Mouse (Mus musculus): ENCODE results near the gene Gon4l. TPM values are rescaled to one million over a fixed set of nuclear protein-coding genes. Genes with fewer than 3 reads are reported as not detected.
A peak's percentile ranks its signal among the peaks of the same experiment; 100 is the strongest.
"Not testable (repeated sequence)": the region's sequence is repeated elsewhere in the genome, so short reads cannot be mapped to it uniquely, and the experiment has no call there.

Gon4l gene
- polyA plus RNA-seq (2015; fragmentation: Nextera tagmentation; extraction: Ambion mirVana), result 11.8 and 12.3 TPM in 2 replicates

GRCm38 (mm10) chr3:88834951-88835491 lies at the start of gene Gon4l:
TSS of gene Gon4l (plus strand) at chr3:88835231.
- peak within 1 kb of the TSS; percentile 80 for H3K27ac ChIP-seq (replicated peaks)
- not testable (repeated sequence) for H3K9me3 ChIP-seq (replicated peaks); H3K4me1 ChIP-seq; H3K36me3 ChIP-seq; H3K27me3 ChIP-seq (replicated peaks)
- ATAC-seq (ENCODE audit: low FRiP score), result peak; percentile 52
- 2% methylated on average over 32 of the region's 39 CpGs for WGBS
- H3K9ac ChIP-seq (replicated peaks), result 0 out of 2 replicates have a peak within 1 kb of the TSS, but pooled peaks have one; percentile 37
- H3K4me3 ChIP-seq (replicated peaks), result peak within 1 kb of the TSS; percentile 40
- peak within 1 kb of the TSS; percentile 53 for H3K4me2 ChIP-seq

GRCm38 (mm10) chr3:88786323-88786722 lies 48.7 kb upstream of the Gon4l start:
- WGBS, result 81% methylated on average over 1 of the region's 4 CpGs
- not testable (repeated sequence) for H3K4me3 ChIP-seq (replicated peaks); H3K9me3 ChIP-seq (replicated peaks); H3K27me3 ChIP-seq (replicated peaks); H3K4me1 ChIP-seq; H3K36me3 ChIP-seq; H3K4me2 ChIP-seq; H3K9ac ChIP-seq (replicated peaks); ATAC-seq (ENCODE audit: low FRiP score); H3K27ac ChIP-seq (replicated peaks)

- not testable (repeated sequence) for H3K4me1 ChIP-seq; H3K9ac ChIP-seq (replicated peaks); H3K9me3 ChIP-seq (replicated peaks); H3K27ac ChIP-seq (replicated peaks); H3K27me3 ChIP-seq (replicated peaks); H3K4me3 ChIP-seq (replicated peaks); ATAC-seq (ENCODE audit: low FRiP score); H3K36me3 ChIP-seq; H3K4me2 ChIP-seq
- no CpG with 5 or more reads among the region's 8 CpGs for WGBS
These were observed 48.2 kb upstream of the Gon4l start for GRCm38 (mm10) chr3:88786805-88787204.

GRCm38 (mm10) chr3:88788033-88788432 lies 47.0 kb upstream of the Gon4l start:
- not testable (repeated sequence) for H3K27me3 ChIP-seq (replicated peaks); H3K4me1 ChIP-seq; ATAC-seq (ENCODE audit: low FRiP score); H3K36me3 ChIP-seq; H3K4me2 ChIP-seq; H3K27ac ChIP-seq (replicated peaks); H3K9ac ChIP-seq (replicated peaks); H3K9me3 ChIP-seq (replicated peaks); H3K4me3 ChIP-seq (replicated peaks)
- WGBS, result 100% methylated on average over 3 of the region's 4 CpGs

- H3K9ac ChIP-seq (replicated peaks); H3K4me2 ChIP-seq; H3K4me1 ChIP-seq; H3K4me3 ChIP-seq (replicated peaks); ATAC-seq (ENCODE audit: low FRiP score); H3K27me3 ChIP-seq (replicated peaks); H3K36me3 ChIP-seq; H3K27ac ChIP-seq (replicated peaks); H3K9me3 ChIP-seq (replicated peaks): not testable (repeated sequence)
- 92% methylated on average over 6 of the region's 6 CpGs for WGBS
These were observed 37.5 kb upstream of the Gon4l start for GRCm38 (mm10) chr3:88797507-88797906.

- Histone ChIP-seq H3K4me3 (replicated peaks) (no peak overlapping the region), H3K27me3 (replicated peaks) (no peaks in the 10 kb centered on the region), H3K4me2 (no peak overlapping the region), H3K4me1 (no peaks in the 10 kb centered on the region), H3K27ac (replicated peaks) (no peak overlapping the region), H3K9me3 (replicated peaks) (no peaks in the 10 kb centered on the region), H3K9ac (replicated peaks) (no peak overlapping the region), H3K36me3 (peaks cover 17% of the 10 kb centered on the region)
- no peak for ATAC-seq (ENCODE audit: low FRiP score)
- WGBS, result 82% methylated on average over 5 of the region's 5 CpGs
These were observed 31.0 kb upstream of the Gon4l start for GRCm38 (mm10) chr3:88803910-88804540.

- H3K27me3 ChIP-seq (replicated peaks), result no peaks in the 10 kb centered on the region
- peaks cover 7% of the 10 kb centered on the region; the same call in 1 of the 2 replicates for H3K4me1 ChIP-seq
- H3K36me3 ChIP-seq, result peaks cover 20% of the 10 kb centered on the region
- ATAC-seq (ENCODE audit: low FRiP score), result no peak
- H3K9ac ChIP-seq (replicated peaks), result no peak overlapping the region
- H3K4me3 ChIP-seq (replicated peaks), result no peak overlapping the region
- WGBS, result 100% methylated on average over 1 of the region's 1 CpGs
- H3K4me2 ChIP-seq, result no peak overlapping the region
- H3K27ac ChIP-seq (replicated peaks), result no peak overlapping the region
- H3K9me3 ChIP-seq (replicated peaks), result no peaks in the 10 kb centered on the region
These were observed 9.3 kb upstream of the Gon4l start for GRCm38 (mm10) chr3:88825710-88826109.

- H3K27ac ChIP-seq (replicated peaks), result no peak overlapping the region
- ATAC-seq (ENCODE audit: low FRiP score), result no peak
- peaks cover 16% of the 10 kb centered on the region for H3K36me3 ChIP-seq
- H3K9ac ChIP-seq (replicated peaks), result no peak overlapping the region
- peaks cover 7% of the 10 kb centered on the region; the same call in 1 of the 2 replicates for H3K4me1 ChIP-seq
- no peaks in the 10 kb centered on the region for H3K9me3 ChIP-seq (replicated peaks)
- H3K4me2 ChIP-seq, result no peak overlapping the region
- no peaks in the 10 kb centered on the region for H3K27me3 ChIP-seq (replicated peaks)
- WGBS, result 89% methylated on average over 9 of the region's 9 CpGs
- H3K4me3 ChIP-seq (replicated peaks), result no peak overlapping the region
These were observed 7.8 kb upstream of the Gon4l start for GRCm38 (mm10) chr3:88827231-88827630.

- H3K27me3 ChIP-seq (replicated peaks); H3K4me1 ChIP-seq; H3K9me3 ChIP-seq (replicated peaks); H3K36me3 ChIP-seq: not testable (repeated sequence)
- peak overlapping the region; percentile 90 for H3K27ac ChIP-seq (replicated peaks)
- peak overlapping the region; percentile 53 for H3K9ac ChIP-seq (replicated peaks)
- H3K4me3 ChIP-seq (replicated peaks), result peak overlapping the region; percentile 52
- WGBS, result under 1% methylated on average over 22 of the region's 28 CpGs
- H3K4me2 ChIP-seq, result peak overlapping the region; percentile 55
- peak; percentile 79 for ATAC-seq (ENCODE audit: low FRiP score)
These were observed 3.6 kb upstream of the Gon4l start for GRCm38 (mm10) chr3:88831177-88832121.

GRCm38 (mm10) chr3:88832388-88832787 lies 2.6 kb upstream of the Gon4l start:
- not testable (repeated sequence) for H3K9ac ChIP-seq (replicated peaks); H3K4me1 ChIP-seq; H3K27me3 ChIP-seq (replicated peaks); H3K36me3 ChIP-seq; H3K9me3 ChIP-seq (replicated peaks)
- Histone ChIP-seq H3K27ac (replicated peaks) (peak overlapping the region; percentile 48; the same call in 1 of the 2 replicates), H3K4me2 (peak overlapping the region; percentile 42), H3K4me3 (replicated peaks) (peak overlapping the region; percentile 52)
- ATAC-seq (ENCODE audit: low FRiP score), result peak; percentile 87
- WGBS, result under 1% methylated on average over 14 of the region's 14 CpGs

GRCm38 (mm10) chr3:88849172-88849571 lies 14.1 kb downstream of the Gon4l start:
- Histone ChIP-seq H3K4me2 (no peak overlapping the region), H3K4me3 (replicated peaks) (no peak overlapping the region), H3K4me1 (no peaks in the 10 kb centered on the region), H3K9ac (replicated peaks) (no peak overlapping the region), H3K9me3 (replicated peaks) (no peaks in the 10 kb centered on the region), H3K36me3 (peaks cover 22% of the 10 kb centered on the region), H3K27ac (replicated peaks) (no peak overlapping the region), H3K27me3 (replicated peaks) (no peaks in the 10 kb centered on the region)
- 79% methylated on average over 4 of the region's 4 CpGs for WGBS
- ATAC-seq (ENCODE audit: low FRiP score), result no peak

- H3K9ac ChIP-seq (replicated peaks), result no peak overlapping the region
- no peak overlapping the region for H3K4me3 ChIP-seq (replicated peaks)
- ATAC-seq (ENCODE audit: low FRiP score), result no peak
- no peak overlapping the region for H3K4me2 ChIP-seq
- H3K9me3 ChIP-seq (replicated peaks), result no peaks in the 10 kb centered on the region
- no peak overlapping the region for H3K27ac ChIP-seq (replicated peaks)
- WGBS, result 92% methylated on average over 6 of the region's 6 CpGs
- H3K4me1 ChIP-seq, result no peaks in the 10 kb centered on the region
- no peaks in the 10 kb centered on the region for H3K27me3 ChIP-seq (replicated peaks)
- peaks cover 63% of the 10 kb centered on the region for H3K36me3 ChIP-seq
These were observed 20.8 kb downstream of the Gon4l start for GRCm38 (mm10) chr3:88855837-88856236.

All from neural tube, embryonic 15.5 days (tissue).